Mouse (Mus musculus) G1E (cell line): Measurements from ENCODE around the gene Gm49380.

Source experiments
- CTCF ChIP-seq: IDR thresholded peaks from 2 replicates; pipeline ENCODE4 v1.5.1; 2012; ENCODE audit warnings: low read depth, low read length, inconsistent platforms, mixed read lengths
- GATA1 ChIP-seq: IDR thresholded peaks from 2 replicates; pipeline ENCODE4 v1.6.1; 2012; ENCODE audit warnings: borderline replicate concordance, low read length, inconsistent platforms, mixed read lengths

GRCm38 (mm10) chr9:44085276-44085675, 28.0 kb downstream of the Gm49380 start:
- no peak for TF ChIP-seq CTCF
- TF ChIP-seq GATA1, result no peak
